Mouse (Mus musculus) gastrocnemius, adult 18-20 months (tissue): ENCODE measurements at regions not wholly inside any gene's neighbourhood (a gene's known extent, or its start where the extent isn't known, plus 50 kb on each side); places are given as distances from the start of the nearest gene placed in this dataset.
"Not testable (repeated sequence)": the region's sequence is repeated elsewhere in the genome, so short reads cannot be mapped to it uniquely, and the experiment has no call there.

Source experiments
- DNase-seq: peaks from one replicate; pipeline ENCODE4 v3.0.0; 2021; ENCODE audit warnings: low spot score

DNA sequence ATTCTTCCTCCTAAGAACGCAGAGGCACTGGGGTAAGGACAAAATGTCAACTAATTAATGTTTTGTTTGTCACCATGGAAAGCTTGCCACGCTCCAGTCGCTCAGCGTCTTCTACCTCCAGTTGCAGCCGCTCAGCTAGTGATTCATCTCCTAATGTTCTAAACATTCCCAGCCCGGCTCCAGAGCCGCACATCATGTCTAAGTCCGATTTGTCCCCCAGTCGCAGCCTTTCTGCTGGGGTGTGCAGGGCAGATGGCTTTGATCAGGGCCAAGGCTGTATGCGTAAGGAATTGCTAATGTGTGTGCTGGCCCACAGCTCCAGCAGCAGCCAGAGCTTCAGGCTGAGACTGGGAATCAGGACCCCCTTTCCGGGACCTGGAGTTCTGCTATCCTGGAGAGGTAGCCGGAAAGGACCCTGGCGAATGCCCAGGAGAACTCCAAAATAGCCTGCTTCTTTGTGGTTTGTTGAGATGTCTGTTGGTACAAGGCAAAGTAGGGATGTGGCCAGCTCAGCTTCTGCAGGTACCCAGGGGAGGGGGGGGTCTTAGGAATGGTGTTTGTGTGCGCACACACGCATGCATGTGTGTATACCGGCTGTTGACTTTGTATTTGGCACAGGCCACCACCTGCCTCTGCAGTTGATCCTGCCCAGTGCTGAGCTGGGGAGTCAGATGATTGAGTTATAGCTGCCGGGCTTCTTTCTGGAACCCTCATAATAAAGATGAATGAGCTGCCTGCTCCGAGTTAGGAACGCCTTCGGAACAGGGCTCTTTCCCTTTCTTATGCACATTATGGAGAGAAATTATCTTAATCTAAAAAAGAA is 143.0 kb upstream of the Kcng1 start:
- DNase-seq, result no peak

DNA sequence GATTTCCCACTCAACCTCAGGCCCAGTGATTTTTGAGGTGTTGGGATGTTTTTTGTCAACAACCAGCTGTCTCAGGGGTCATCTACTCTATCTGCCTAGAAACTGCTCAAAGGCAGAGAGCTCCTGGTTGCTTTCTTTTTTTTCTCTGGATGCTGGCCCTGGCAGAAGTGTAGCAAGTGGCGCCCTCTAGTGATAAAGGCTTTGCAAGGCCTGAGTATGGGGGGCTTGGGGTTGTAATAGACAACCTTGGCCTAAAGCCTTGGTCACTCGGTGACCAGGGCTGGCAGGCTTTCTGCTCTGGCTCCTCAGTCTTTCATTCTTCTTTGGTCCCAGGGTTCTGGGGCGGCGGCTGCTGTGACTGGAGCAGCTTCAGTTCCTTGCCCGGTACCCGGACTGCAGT is 142.0 kb upstream of the Kcng1 start:
- DNase-seq, result no peak

DNA sequence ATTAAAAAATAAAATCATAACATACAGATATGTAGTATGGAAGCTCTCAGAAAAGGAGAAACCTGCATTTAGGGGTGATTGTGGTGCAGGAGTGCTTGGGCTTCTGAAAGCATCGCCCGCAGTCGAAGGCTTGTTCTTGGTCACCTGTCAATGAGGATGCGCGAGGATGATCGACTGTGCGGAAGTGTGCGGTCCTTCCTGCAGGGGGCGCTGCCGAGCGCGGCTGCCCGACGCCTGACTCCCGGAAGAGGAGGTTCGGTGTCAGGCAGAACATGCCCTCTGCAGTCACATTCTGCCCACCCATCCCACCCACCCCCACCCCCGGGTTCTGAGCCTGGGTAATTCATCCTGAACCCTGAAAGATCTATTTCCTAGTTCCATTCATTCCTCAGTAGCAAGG is 133.6 kb upstream of the Kcng1 start:
- DNase-seq, result no peak

DNA sequence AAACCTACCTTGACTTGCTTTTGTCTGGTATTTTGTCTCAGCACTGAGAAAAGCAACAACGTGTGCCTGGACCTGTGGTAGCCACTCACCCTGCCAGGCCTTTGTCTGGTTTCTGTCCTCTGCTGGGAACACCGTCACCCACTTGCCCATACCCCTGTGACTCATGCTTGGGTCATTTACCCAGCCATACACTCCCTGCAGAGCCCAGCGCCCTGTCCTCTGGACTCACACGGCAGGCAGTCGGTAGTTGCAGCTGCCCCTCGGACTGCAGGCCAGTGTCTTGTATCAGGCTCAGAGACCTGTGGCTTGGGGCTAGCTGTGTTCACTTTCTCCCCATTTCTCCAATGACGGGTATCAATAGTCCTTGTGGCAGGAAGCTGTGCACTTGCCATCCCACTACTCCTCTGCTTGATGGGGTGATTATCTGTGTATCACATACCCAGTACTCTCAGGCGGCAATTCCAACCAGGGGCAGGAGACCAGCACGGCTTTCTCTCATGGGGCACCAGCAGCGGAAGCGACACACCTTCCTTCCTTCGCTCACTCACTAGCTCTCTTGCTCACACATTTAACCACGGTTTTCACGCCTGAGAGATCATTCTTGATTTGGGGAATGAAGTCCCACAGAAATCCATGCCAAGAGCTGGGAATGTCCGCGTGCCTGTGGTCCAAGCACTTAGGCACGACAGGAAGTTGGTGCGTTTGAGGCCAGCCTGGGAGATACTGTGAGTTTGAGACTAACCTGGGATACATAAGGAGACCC is 132.8 kb upstream of the Kcng1 start:
- DNase-seq, result no peak

DNA sequence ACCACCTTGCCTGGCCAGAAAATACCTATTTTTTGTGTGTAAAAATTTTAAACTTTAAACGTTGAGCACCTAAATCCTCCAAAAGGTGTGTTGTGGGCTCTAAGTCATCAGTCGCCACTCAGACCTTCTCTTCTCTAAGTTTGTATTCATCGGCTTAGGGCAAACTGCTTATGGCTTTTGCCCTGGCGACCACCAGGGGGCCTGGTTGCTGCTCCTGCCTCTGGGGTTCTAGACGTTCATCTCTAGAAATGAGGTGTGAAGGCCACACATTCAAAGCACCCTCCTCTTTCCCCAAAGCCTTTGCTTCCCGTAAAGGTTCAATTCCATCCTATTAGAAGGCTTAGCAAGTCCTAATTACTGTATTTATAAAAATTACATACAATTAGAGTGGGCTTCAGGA is 131.3 kb upstream of the Kcng1 start:
- DNase-seq, result no peak

DNA sequence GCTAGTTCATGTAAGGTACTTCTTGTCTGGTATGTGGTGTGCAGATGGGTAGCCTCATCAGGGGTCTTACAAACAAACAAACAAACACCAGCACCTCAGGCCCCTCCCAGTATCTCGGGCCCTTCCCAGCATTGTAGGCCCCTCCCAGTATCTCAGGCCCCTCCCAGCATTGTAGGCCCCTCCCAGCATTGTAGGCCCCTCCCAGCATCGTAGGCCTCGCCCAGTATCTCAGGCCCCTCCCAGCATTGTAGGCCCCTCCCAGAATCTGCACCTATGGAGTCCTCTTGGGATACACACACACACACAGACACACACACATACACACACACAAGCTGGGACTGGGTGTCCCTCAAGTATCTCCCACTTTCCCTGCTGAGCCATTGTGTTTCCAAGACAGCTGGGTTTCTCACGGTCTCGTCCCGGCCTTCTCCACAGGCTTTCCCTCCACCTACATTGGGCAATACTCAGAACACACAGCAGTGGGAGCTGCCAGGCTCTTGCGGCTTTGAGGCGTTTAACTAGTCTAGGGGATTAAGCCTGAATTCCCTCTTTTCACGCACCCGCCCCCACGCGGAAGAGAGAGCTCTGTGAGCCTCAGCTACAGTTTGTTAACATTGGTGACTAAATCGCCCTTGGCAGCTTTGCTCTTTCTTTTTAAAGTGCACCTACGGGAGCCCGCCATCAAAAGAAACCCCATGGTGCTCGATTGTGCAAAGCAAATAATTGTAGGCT is 121.4 kb upstream of the Kcng1 start:
- no peak for DNase-seq

DNA sequence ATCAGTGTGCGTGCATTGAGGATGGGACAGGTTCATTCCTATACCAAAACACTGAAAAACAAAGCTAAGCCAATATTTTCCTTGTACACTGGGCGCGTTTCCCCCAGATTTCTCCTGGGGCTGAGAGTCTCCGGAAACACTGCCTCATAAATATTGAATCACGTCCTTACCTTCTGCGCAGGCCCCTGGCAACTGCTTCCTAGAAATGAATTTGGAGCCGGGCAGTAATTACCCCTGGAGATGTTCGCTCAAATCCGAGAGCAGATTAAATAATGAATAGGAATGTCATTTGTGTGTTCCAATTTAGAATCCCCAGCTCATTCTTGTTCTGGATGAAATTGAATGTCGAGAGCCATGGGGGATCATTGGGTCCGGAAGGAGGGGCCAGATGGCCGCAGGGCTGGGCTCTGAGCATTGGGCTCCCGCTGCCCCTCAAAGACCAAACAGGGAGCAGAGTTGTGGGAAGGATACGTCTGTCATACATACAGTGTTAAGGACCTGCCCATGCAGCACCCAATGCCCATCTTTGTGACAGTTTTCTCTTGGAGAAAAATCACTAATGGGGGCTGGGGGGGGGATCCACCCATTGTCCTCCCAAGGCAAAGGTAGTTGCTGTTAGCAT is 117.7 kb upstream of the Kcng1 start:
- no peak for DNase-seq

DNA sequence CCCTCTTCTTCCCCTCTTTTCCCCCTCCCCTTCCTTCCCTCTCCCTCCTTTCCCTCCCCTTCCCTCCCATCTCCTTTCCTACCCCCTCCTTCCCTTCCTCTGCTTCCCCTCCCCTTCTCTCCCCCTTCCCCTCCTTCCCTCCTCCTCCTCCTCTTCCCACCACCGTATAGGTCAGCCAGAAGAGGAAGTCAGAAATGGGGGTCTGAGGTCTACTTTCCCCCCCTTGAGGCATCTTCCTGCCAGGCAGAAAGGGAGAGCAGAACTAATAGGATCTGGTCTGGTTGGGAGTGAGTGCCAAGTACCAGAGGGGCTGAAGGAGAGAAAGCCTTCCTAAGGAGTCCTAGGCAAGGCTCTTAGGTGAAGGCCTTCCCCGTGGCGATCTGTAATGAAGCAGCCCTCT is 114.8 kb upstream of the Kcng1 start:
- DNase-seq, result no peak

DNA sequence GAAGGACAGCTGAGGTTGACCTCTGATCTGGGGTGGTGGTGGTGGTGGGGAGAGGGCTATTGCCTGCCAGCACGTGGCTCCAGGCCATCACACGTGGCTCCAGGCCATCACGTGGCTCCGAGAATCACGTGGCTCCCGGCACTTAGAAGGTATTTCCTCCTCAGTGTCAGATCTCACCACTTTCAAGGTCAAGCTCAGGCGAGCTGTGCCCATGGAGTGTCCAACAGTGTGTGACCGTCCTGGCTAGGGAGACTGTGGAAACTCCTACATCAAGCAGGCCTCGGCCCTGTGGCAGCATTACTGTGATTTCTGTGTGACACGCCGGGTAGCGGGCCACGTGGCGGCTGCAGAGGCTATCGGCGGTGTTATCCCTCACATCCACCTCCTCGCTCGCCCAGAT is 111.8 kb upstream of the Kcng1 start:
- DNase-seq, result no peak

DNA sequence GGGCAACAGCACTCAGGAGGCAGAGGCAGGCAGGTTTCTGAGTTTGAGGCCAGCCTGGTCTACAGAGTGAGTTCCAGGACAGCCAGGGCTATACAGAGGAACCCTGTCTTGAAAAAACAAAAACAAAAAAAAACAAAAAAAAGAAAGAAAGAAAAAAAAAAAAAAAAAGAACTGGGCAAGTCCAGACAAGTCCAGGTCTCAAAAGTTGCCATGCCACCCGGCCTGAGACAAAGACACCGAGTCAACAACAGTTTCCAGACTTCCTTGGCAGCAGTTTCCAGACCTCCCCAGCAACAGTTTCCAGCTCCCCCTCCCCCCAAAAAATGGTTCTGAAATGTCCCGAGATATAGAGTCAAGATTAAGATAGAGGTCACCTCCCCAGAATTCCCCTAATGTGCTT is 110.6 kb upstream of the Kcng1 start:
- not testable (repeated sequence) for DNase-seq

DNA sequence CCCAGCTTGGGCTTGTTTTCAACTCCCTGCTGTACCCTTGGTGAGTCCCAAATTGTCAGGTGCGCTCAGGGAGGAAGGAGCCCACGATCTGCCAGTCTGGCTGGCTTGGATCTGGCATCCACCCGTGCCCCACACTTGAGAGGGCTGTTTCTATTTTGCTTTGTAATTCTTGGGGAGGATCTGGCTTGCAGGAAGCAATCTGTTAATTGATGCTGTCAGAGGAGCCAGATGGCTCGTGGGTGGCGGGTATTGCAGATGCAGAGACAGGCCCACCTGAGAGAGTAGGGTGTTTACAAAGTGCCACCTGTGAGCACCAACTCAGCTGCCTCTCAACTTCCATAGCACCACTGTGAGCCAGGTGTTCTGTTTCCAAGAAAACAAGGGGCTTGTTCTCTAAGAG is 99.1 kb upstream of the Kcng1 start:
- no peak for DNase-seq

DNA sequence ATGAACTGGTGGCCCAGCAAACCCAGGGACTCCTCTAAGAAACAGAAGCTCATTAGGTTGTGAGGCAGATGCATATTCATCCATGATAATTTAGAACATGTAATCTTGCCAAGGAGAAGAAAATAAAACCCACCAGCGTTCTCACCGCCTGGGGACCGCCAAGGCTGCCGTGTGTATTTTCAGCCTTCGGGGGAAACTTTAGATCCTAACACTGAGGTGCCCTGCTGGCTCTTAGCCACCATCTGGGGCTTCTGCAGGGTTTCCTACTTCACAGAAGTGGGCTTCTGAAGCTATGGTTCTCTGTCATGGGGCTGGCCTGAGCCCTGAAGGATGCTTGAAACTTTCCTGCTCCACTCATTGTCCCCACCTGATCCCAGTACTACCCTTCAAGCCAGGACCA is 90.8 kb upstream of the Kcng1 start:
- no peak for DNase-seq

DNA sequence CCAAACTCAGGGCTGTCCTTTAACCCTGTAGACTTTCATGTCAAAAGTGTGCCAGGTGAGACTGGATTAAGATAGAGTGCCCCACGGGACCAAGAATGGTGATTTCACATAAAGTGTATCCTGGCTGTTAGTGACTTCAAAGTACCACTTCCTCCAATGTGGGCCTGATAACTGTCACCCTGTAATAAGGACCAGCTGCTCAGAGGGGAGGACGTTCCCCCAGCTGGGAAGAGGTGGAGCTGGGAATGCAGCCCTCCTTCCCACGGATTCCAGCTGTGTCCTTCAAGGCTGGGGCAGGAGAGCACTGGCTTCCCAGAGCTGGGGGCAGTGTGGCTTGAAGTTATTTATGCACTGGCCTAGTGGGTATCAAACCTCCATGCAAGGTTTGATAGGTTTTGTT is 89.7 kb upstream of the Kcng1 start:
- no peak for DNase-seq

DNA sequence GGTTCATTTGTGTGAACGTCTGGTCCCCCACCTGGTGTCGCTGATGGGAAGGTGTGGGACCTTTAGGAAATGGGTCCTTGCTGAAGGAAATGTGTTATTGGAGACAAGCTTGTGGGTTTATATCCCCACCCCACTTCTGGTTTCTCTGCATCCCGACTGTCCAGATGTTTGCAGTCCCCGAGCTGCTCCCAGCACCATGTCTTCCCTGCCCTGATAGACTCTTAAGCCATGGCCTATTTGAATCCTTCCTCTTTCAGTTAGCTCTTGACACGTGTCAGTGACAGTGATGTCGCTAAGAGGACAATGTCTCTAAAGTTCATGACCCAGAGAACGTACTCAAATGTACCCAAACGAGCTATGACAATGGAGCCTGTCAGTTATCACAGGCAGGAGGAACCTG is 77.7 kb upstream of the Kcng1 start:
- DNase-seq, result no peak

DNA sequence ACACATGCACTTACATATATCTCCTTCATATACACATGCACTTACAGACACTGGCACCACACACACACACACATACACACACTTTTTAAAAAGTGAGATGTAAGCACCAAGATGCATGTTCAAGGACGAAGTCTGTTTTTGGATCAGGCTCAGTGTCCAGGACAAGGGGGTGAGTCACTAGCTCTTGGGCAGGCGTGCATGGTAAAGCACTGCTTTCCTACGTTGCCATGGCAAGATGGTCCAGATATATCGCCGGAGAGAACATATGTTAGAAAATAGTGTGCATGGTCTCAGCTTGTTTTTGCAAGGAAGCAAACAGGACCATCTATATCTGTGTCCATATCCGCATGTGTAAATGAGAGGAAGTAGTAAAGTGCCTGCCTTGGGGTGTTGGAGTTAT is 77.0 kb upstream of the Kcng1 start:
- no peak for DNase-seq

DNA sequence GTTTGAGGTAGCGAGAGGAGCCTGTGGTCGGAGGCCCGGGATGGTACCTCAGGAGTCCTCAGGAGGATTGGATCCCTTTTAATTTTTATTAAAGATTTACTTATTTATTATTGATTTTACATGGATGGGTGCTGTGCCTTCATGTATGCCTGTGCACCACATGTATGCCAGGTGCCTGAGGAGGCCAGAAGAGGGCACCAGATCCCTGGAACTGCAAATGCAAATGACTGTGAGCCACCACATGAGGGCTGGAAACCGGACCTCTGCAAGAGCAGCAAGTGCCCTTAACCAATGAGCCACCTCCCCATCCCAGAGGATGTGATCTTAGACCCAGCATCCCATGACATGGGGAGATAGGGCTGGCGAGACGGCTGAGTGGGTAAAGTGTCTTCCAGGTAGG is 76.3 kb upstream of the Kcng1 start:
- no peak for DNase-seq

DNA sequence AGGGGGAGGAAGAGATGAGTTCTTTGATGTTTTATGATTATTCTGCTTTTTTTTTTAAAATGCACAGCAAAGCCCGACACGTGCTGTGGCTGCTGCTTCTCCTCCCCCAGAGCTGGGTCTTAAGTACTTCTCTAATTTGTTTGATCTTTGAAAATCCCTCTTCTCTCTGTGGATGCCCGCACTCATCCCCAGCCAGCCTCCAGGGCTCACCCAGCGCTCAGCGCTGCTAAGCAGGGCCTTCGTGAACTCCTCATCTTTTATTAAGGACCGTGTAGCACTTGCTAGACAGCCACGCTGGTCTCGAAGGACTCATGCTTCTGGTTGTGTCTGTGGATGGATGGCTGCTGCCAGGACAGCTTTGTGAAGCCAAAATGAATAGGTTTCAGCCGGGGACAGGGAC is 72.9 kb upstream of the Kcng1 start:
- DNase-seq, result no peak

DNA sequence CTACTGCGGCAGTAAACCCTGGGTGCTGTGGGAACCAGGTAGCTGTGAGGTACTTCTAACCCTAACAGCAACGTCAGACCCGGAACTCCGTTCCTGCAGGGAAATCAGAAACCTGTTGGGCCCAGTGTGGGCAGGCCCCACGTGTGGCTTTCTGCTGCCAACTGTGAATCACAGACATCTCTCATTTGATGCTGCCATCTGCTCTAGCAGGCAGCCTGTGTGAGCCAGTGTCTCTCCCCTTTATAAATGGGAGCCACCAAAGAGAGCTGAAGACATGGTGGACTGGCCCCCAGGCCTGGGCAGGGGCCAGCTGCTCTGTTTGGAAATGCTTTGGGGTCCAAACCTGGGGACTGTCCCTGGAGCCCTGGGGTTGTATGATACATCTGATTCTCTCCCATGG is 71.1 kb upstream of the Kcng1 start:
- DNase-seq, result no peak

DNA sequence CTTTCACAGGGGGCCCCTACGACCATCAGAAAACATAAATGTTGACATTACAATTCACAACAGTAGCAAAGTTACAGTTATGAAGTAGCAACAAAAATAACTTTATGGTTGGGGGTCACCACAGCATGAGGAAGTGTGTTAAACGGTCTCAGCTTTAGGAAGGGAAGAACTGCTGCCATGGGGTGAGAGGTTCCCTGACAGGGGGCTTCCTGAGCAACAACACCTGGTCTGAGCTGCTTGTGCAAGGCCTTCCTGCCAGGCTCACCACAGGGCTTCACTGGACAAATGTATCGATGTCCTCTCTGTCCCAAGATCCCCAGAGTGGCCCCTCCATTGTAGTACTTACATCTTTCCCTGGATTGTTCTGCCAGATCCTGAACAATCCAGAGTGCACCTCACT is 70.7 kb upstream of the Kcng1 start:
- no peak for DNase-seq

DNA sequence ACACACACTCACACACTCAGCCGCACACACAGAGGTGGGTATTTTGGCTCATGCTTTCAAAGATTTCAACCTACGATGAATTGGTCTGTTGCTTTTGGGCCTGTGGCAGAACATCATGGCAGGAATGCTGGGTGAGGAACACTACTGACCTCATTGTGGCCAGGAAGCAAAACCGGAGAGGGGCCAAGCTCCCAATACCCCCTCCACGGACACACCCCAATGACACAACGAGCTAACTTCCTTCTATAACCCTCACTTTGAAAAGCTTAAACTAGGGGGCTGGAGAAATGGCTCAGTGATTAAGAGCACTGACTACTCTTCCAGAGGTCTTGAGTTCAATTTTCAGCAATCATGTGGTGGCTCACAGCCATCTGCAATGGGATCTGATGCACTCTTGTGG is 63.8 kb upstream of the Kcng1 start:
- no peak for DNase-seq

DNA sequence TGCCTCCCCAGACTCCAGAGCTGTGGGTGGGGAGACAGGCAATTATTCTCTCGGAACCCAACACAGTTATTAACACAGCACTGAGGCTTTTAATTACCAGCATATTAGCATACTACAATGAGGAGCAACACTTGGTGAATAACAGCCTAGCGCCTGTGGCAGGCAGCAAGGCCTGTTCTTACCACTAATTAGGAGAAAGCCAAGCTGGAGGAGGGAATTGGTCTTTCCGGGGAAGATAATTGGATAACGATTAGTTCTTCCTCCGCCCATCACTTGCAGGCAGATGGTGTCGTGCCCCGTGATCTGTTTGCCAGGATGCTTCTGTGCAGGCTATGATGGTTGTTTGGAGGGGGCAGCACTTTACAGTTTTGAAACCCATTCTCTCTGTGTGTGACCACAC is 62.2 kb upstream of the Kcng1 start:
- DNase-seq, result no peak

DNA sequence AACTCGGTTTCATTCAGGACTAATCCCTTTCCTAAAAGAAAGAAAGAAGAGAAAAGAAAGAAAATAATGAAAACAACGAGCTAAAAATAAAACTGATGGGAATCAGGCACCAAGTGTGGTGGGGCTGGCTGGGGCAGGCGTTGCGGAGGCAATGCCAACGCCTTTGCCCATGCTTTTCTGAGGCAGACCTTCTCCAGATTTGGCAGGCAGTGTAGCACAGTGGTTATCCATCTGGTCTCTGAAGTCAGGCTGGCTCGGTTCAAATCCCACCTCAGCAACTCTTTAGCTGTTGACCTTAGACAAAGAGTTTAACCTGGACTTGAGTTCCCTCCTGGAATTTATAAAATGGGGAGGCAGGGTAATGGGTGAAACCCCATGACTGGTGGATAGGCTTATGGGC is 57.3 kb upstream of the Kcng1 start:
- no peak for DNase-seq
